21 mouse cellular contexts compared by ENCODE assay signal in genomic region chr11:92773570-92773929, GRCm38 (mm10).
DNase-seq lines count a peak whose midpoint lies in the region; ATAC-seq lines count a peak whose summit lies in the region.
"Had no signal": no experiment of that assay in that cellular context is flagged by ENCODE, and none has a peak within 500 bp of the region (broad histone marks: within the 10 kb centered on the region; RNA-seq: fewer than 3 reads in every experiment).

No protein-coding gene starts in this region.

- H3K27ac ChIP-seq in hindbrain, embryonic 14.5 days = peak overlapping the region; percentile 75
- no peak overlapping the region for H3K27ac ChIP-seq in hindbrain, embryonic 11.5 days (ENCODE audit: low read depth, low read length)
- peak overlapping the region; percentile 21; the same call in 1 of the 2 replicates for H3K27ac ChIP-seq in lung, embryonic 15.5 days
- peak overlapping the region; percentile 62; the same call in 1 of the 2 replicates for H3K27ac ChIP-seq in midbrain, embryonic 15.5 days
- no peak overlapping the region; the same call in 1 of the 2 replicates for H3K27ac ChIP-seq in midbrain, embryonic 13.5 days
- peak overlapping the region; percentile 83 for H3K27ac ChIP-seq in neural tube, embryonic 15.5 days (replicated peaks)
- H3K27ac ChIP-seq: embryonic facial prominence, embryonic 10.5 days; forebrain, embryonic 13.5 days; gastrocnemius, adult 2 months; heart, embryonic 13.5 days had no signal

- no peaks in the 10 kb centered on the region for H3K9me3 ChIP-seq in hindbrain, embryonic 14.5 days (ENCODE audit: control insufficient read depth, low read length)
- H3K9me3 ChIP-seq in hindbrain, embryonic 11.5 days (ENCODE audit: control insufficient read depth, low read length) = no peaks in the 10 kb centered on the region
- no peaks in the 10 kb centered on the region for H3K9me3 ChIP-seq in lung, embryonic 15.5 days
- H3K9me3 ChIP-seq in midbrain, embryonic 15.5 days = no peaks in the 10 kb centered on the region
- H3K9me3 ChIP-seq in midbrain, embryonic 13.5 days = no peaks in the 10 kb centered on the region
- no peaks in the 10 kb centered on the region for H3K9me3 ChIP-seq in neural tube, embryonic 15.5 days (replicated peaks)
- H3K9me3 ChIP-seq: embryonic facial prominence, embryonic 10.5 days; forebrain, embryonic 13.5 days; heart, embryonic 13.5 days had no signal

- ATAC-seq in hindbrain, embryonic 14.5 days (ENCODE audit: low FRiP score) = no peak
- no peak for ATAC-seq in hindbrain, embryonic 11.5 days (ENCODE audit: low FRiP score)
- no peak for ATAC-seq in lung, embryonic 15.5 days (ENCODE audit: borderline replicate concordance, extremely low read depth, low FRiP score, low TSS enrichment)
- no peak for ATAC-seq in midbrain, embryonic 15.5 days (replicated peaks)
- no peak for ATAC-seq in midbrain, embryonic 13.5 days
- peak; percentile 35; the same call in 1 of the 2 replicates for ATAC-seq in neural tube, embryonic 15.5 days (ENCODE audit: low FRiP score)
- ATAC-seq: activated CD4-positive, CD25-positive, alpha-beta regulatory T cell, adult 4 months; forebrain, embryonic 13.5 days; Patski had no signal

- DNase-seq in hindbrain, embryonic 14.5 days (ENCODE audit: low spot score) = no peak
- no peak for DNase-seq in hindbrain, embryonic 11.5 days (ENCODE audit: low spot score)
- DNase-seq in lung, adult 18-20 months = no peak
- DNase-seq: adrenal gland, postnatal 14 days; cerebellum, adult 11-12 months; cerebellum, adult 9-10 months; cerebellum, postnatal 25 days; gastrocnemius, adult 2 months; gastrocnemius, postnatal 25 days; heart, adult 11 months; heart, postnatal 36 days had no signal

- no peaks in the 10 kb centered on the region for H3K36me3 ChIP-seq in hindbrain, embryonic 14.5 days (replicated peaks; ENCODE audit: control insufficient read depth, insufficient read depth)
- H3K36me3 ChIP-seq in hindbrain, embryonic 11.5 days (ENCODE audit: control insufficient read depth, insufficient read depth, low read length) = no peaks in the 10 kb centered on the region
- H3K36me3 ChIP-seq in lung, embryonic 15.5 days = no peaks in the 10 kb centered on the region
- H3K36me3 ChIP-seq in midbrain, embryonic 15.5 days (replicated peaks) = no peaks in the 10 kb centered on the region
- H3K36me3 ChIP-seq in midbrain, embryonic 13.5 days = no peaks in the 10 kb centered on the region
- H3K36me3 ChIP-seq in neural tube, embryonic 15.5 days = no peaks in the 10 kb centered on the region
- H3K36me3 ChIP-seq: embryonic facial prominence, embryonic 10.5 days; heart, embryonic 13.5 days had no signal

- no peak overlapping the region for H3K4me3 ChIP-seq in hindbrain, embryonic 14.5 days (replicated peaks; ENCODE audit: low read length)
- H3K4me3 ChIP-seq in hindbrain, embryonic 11.5 days (ENCODE audit: low read depth, low read length) = no peak overlapping the region
- no peak overlapping the region for H3K4me3 ChIP-seq in lung, embryonic 15.5 days
- no peak overlapping the region for H3K4me3 ChIP-seq in midbrain, embryonic 15.5 days
- H3K4me3 ChIP-seq in midbrain, embryonic 13.5 days (replicated peaks) = no peak overlapping the region
- H3K4me3 ChIP-seq in neural tube, embryonic 15.5 days (replicated peaks) = no peak overlapping the region
- H3K4me3 ChIP-seq: embryonic facial prominence, embryonic 10.5 days; forebrain, embryonic 13.5 days; gastrocnemius, adult 2 months; heart, embryonic 13.5 days had no signal

- no peaks in the 10 kb centered on the region for H3K4me1 ChIP-seq in hindbrain, embryonic 14.5 days (replicated peaks; ENCODE audit: control insufficient read depth, insufficient read depth, low read length)
- no peaks in the 10 kb centered on the region for H3K4me1 ChIP-seq in hindbrain, embryonic 11.5 days (replicated peaks; ENCODE audit: control insufficient read depth, insufficient read depth, low read length)
- no peaks in the 10 kb centered on the region for H3K4me1 ChIP-seq in lung, embryonic 15.5 days
- H3K4me1 ChIP-seq in midbrain, embryonic 15.5 days = no peaks in the 10 kb centered on the region
- H3K4me1 ChIP-seq in midbrain, embryonic 13.5 days (replicated peaks) = 0 out of 2 replicates have a peak, but pooled peaks cover 5% of the 10 kb centered on the region
- H3K4me1 ChIP-seq in neural tube, embryonic 15.5 days = peaks cover 13% of the 10 kb centered on the region
- H3K4me1 ChIP-seq: embryonic facial prominence, embryonic 10.5 days; forebrain, embryonic 13.5 days; heart, embryonic 13.5 days had no signal

- 77% methylated on average over 4 of the region's 4 CpGs for WGBS in hindbrain, embryonic 14.5 days
- WGBS in hindbrain, embryonic 11.5 days = 83% methylated on average over 4 of the region's 4 CpGs
- WGBS in lung, embryonic 15.5 days = 44% methylated on average over 4 of the region's 4 CpGs
- 77% methylated on average over 4 of the region's 4 CpGs for WGBS in midbrain, embryonic 15.5 days
- 79% methylated on average over 4 of the region's 4 CpGs for WGBS in midbrain, embryonic 13.5 days
- 63% methylated on average over 4 of the region's 4 CpGs for WGBS in neural tube, embryonic 15.5 days

- H3K9ac ChIP-seq in hindbrain, embryonic 14.5 days = no peak overlapping the region
- no peak overlapping the region for H3K9ac ChIP-seq in hindbrain, embryonic 11.5 days (ENCODE audit: low read depth, low read length)
- H3K9ac ChIP-seq in lung, embryonic 15.5 days = no peak overlapping the region
- H3K9ac ChIP-seq in midbrain, embryonic 15.5 days = no peak overlapping the region
- H3K9ac ChIP-seq in midbrain, embryonic 13.5 days (replicated peaks) = no peak overlapping the region
- H3K9ac ChIP-seq in neural tube, embryonic 15.5 days (replicated peaks) = no peak overlapping the region
- H3K9ac ChIP-seq: forebrain, embryonic 13.5 days; heart, embryonic 13.5 days had no signal

- H3K4me2 ChIP-seq in hindbrain, embryonic 14.5 days (replicated peaks) = 0 out of 2 replicates have a peak overlapping the region, but pooled peaks have one; percentile 5
- no peak overlapping the region for H3K4me2 ChIP-seq in hindbrain, embryonic 11.5 days (replicated peaks; ENCODE audit: low read depth, low read length)
- H3K4me2 ChIP-seq in lung, embryonic 15.5 days = peak overlapping the region; percentile 8; the same call in 1 of the 2 replicates
- no peak overlapping the region for H3K4me2 ChIP-seq in midbrain, embryonic 15.5 days
- H3K4me2 ChIP-seq in midbrain, embryonic 13.5 days (replicated peaks) = no peak overlapping the region
- H3K4me2 ChIP-seq in neural tube, embryonic 15.5 days = peak overlapping the region; percentile 36
- H3K4me2 ChIP-seq: forebrain, embryonic 13.5 days; heart, embryonic 13.5 days had no signal

- H3K27me3 ChIP-seq in hindbrain, embryonic 14.5 days (ENCODE audit: control insufficient read depth, insufficient read depth, low read length) = no peaks in the 10 kb centered on the region
- no peaks in the 10 kb centered on the region for H3K27me3 ChIP-seq in hindbrain, embryonic 11.5 days (ENCODE audit: control insufficient read depth, insufficient read depth, low read length)
- H3K27me3 ChIP-seq in lung, embryonic 15.5 days = no peaks in the 10 kb centered on the region
- no peaks in the 10 kb centered on the region for H3K27me3 ChIP-seq in midbrain, embryonic 15.5 days (replicated peaks)
- no peaks in the 10 kb centered on the region for H3K27me3 ChIP-seq in midbrain, embryonic 13.5 days
- H3K27me3 ChIP-seq in neural tube, embryonic 15.5 days (replicated peaks) = no peaks in the 10 kb centered on the region
- H3K27me3 ChIP-seq: CH12.LX; forebrain, embryonic 13.5 days; heart, embryonic 13.5 days; Patski had no signal

Comparison
In these comparisons a context has a peak if more than half of its experiments do, and no peak if none do; other contexts are left out.
1. H3K27ac ChIP-seq: peak in hindbrain, embryonic 14.5 days (single experiment), lung, embryonic 15.5 days (single experiment), midbrain, embryonic 15.5 days (single experiment) and neural tube, embryonic 15.5 days (single experiment); none in hindbrain, embryonic 11.5 days (single experiment) and midbrain, embryonic 13.5 days (single experiment).
2. H3K4me2 ChIP-seq: peak in hindbrain, embryonic 14.5 days (single experiment), lung, embryonic 15.5 days (single experiment) and neural tube, embryonic 15.5 days (single experiment); none in hindbrain, embryonic 11.5 days (single experiment), midbrain, embryonic 15.5 days (single experiment) and midbrain, embryonic 13.5 days (single experiment).